Mouse (Mus musculus): ENCODE data around the gene Il18.

GRCm38 (mm10) chr9:50515462-50515861 lies 39.2 kb upstream of the Il18 start:
- TF ChIP-seq CTCF (IDR thresholded peaks at IDR 0.05; ENCODE audit: control insufficient read depth, insufficient read depth, insufficient read length) (no peak), MYOD1 (IDR thresholded peaks at IDR 0.05; ENCODE audit: control insufficient read depth, insufficient read length, low read depth) (no peak), MYOG (IDR thresholded peaks at IDR 0.05; ENCODE audit: control insufficient read depth, extremely low read depth, insufficient read length) (no peak)
